Mouse (Mus musculus) cerebellum, adult (tissue): ENCODE measurements at regions not wholly inside any gene's neighbourhood (a gene's known extent, or its start where the extent isn't known, plus 50 kb on each side); places are given as distances from the start of the nearest gene placed in this dataset.
"Not testable (repeated sequence)": the region's sequence is repeated elsewhere in the genome, so short reads cannot be mapped to it uniquely, and the experiment has no call there.

Experiments
- ATAC-seq: cut with Nextera tagmentation; 2 replicates; pipeline ENCODE4 v1.9.2; 2017; ENCODE audit warnings: mild to moderate bottlenecking, moderate library complexity, mixed read lengths; ENCODE audit not compliant: insufficient number of reproducible peaks, low FRiP score, low TSS enrichment

- ATAC-seq = no peak
These were observed 366.5 kb upstream of the Grid2 start for GRCm38 (mm10) chr6:62889194-62889593.

GRCm38 (mm10) chr6:62912758-62913157 is 342.9 kb upstream of the Grid2 start:
- ATAC-seq = no peak

- not testable (repeated sequence) for ATAC-seq
These were observed 338.6 kb upstream of the Grid2 start for GRCm38 (mm10) chr6:62917059-62917458.

- no peak for ATAC-seq
These were observed 337.7 kb upstream of the Grid2 start for GRCm38 (mm10) chr6:62917956-62918355.

GRCm38 (mm10) chr6:62919092-62919491 is 336.6 kb upstream of the Grid2 start:
- peak; percentile 80 for ATAC-seq
